ENCODE assay signal across 18 mouse cellular contexts in genomic region chr8:90816061-90816882, GRCm38 (mm10). TPM values are rescaled to one million over a fixed set of nuclear protein-coding genes. Genes with fewer than 3 reads are reported as not detected.
DNase-seq lines count a peak whose midpoint lies in the region; ATAC-seq and TF ChIP-seq lines count a peak whose summit lies in the region.
"Had no signal": no experiment of that assay in that cellular context is flagged by ENCODE, and none has a peak within 500 bp of the region (broad histone marks: within the 10 kb centered on the region; RNA-seq: fewer than 3 reads in every experiment).

No protein-coding gene starts in this region.

- ATAC-seq in forebrain, postnatal 0 days, result peak; percentile 47
- ATAC-seq in neural tube, embryonic 14.5 days (ENCODE audit: low read depth), result 0 out of 2 replicates have a peak, but pooled peaks have one; percentile 38
- no peak for ATAC-seq in liver, embryonic 11.5 days (replicated peaks; ENCODE audit: low FRiP score)
- ATAC-seq: liver, postnatal 0 days had no signal

- no peak for DNase-seq in layer of hippocampus, adult 2 months (ENCODE audit: low spot score in 2 of 2)
- no peak for DNase-seq in layer of hippocampus, adult 11-12 months (ENCODE audit: low spot score)
- peak; percentile 51 for DNase-seq in forebrain, postnatal 0 days
- DNase-seq in frontal cortex, postnatal 25 days (ENCODE audit: low spot score in 2 of 2), result no peak
- DNase-seq in liver, embryonic 11.5 days (ENCODE audit: low spot score), result no peak
- DNase-seq: cerebellum, postnatal 36 days; gastrocnemius, adult 2 months; heart, postnatal 4 days; kidney, adult 11 months; liver, postnatal 0 days; thymus, postnatal 14 days had no signal

- H3K4me2 ChIP-seq in forebrain, postnatal 0 days (ENCODE audit: low read depth), result 0 out of 2 replicates have a peak overlapping the region, but pooled peaks have one; percentile 1
- H3K4me2 ChIP-seq in neural tube, embryonic 14.5 days (ENCODE audit: low read depth, low read length), result 0 out of 2 replicates have a peak overlapping the region, but pooled peaks have one; percentile 6
- H3K4me2 ChIP-seq in liver, embryonic 11.5 days, result no peak overlapping the region
- H3K4me2 ChIP-seq: stomach, embryonic 15.5 days had no signal

- no peaks in the 10 kb centered on the region for H3K9me3 ChIP-seq in forebrain, postnatal 0 days (ENCODE audit: low read length)
- no peaks in the 10 kb centered on the region for H3K9me3 ChIP-seq in neural tube, embryonic 14.5 days (ENCODE audit: control insufficient read depth, low read length)
- H3K9me3 ChIP-seq in liver, embryonic 11.5 days (ENCODE audit: control insufficient read depth, low read length), result no peaks in the 10 kb centered on the region
- H3K9me3 ChIP-seq: embryonic facial prominence, embryonic 10.5 days; stomach, embryonic 15.5 days had no signal

- no peak for TF ChIP-seq CTCF in layer of hippocampus, adult 2 months (conservative IDR thresholded peaks at IDR 0.05)
- no peak for TF ChIP-seq CTCF in forebrain, postnatal 0 days (IDR thresholded peaks at IDR 0.05; ENCODE audit: low read depth)

- H3K36me3 ChIP-seq in forebrain, postnatal 0 days (ENCODE audit: insufficient read depth), result no peaks in the 10 kb centered on the region
- H3K36me3 ChIP-seq in neural tube, embryonic 14.5 days (ENCODE audit: control insufficient read depth, insufficient read depth, low read length), result no peaks in the 10 kb centered on the region
- H3K36me3 ChIP-seq in liver, embryonic 11.5 days (ENCODE audit: control insufficient read depth, insufficient read depth, low read length), result no peaks in the 10 kb centered on the region
- H3K36me3 ChIP-seq: embryonic facial prominence, embryonic 10.5 days; stomach, embryonic 15.5 days had no signal

- H3K4me3 ChIP-seq in layer of hippocampus, adult 2 months, result peak overlapping the region; percentile 17
- peak overlapping the region; percentile 39 for H3K4me3 ChIP-seq in brown adipose tissue, adult 24 weeks (ENCODE audit: insufficient read depth, low read depth, low read length)
- no peak overlapping the region for H3K4me3 ChIP-seq in forebrain, postnatal 0 days (ENCODE audit: low read depth, low read length)
- no peak overlapping the region for H3K4me3 ChIP-seq in neural tube, embryonic 14.5 days (ENCODE audit: low read depth, low read length)
- no peak overlapping the region for H3K4me3 ChIP-seq in liver, embryonic 11.5 days (ENCODE audit: low read depth, low read length)
- H3K4me3 ChIP-seq: embryonic facial prominence, embryonic 10.5 days; gastrocnemius, adult 2 months; stomach, embryonic 15.5 days had no signal

- H3K27ac ChIP-seq in layer of hippocampus, adult 2 months, result peak overlapping the region; percentile 46; the same call in 1 of the 2 replicates
- peak overlapping the region; percentile 42; the same call in 1 of the 2 replicates for H3K27ac ChIP-seq in brown adipose tissue, adult 24 weeks (replicated peaks; ENCODE audit: low read depth, low read length)
- no peak overlapping the region for H3K27ac ChIP-seq in forebrain, postnatal 0 days (ENCODE audit: low read depth, low read length)
- peak overlapping the region; percentile 57 for H3K27ac ChIP-seq in neural tube, embryonic 14.5 days (ENCODE audit: low read depth, low read length)
- no peak overlapping the region for H3K27ac ChIP-seq in liver, embryonic 11.5 days (ENCODE audit: low read depth, low read length)
- H3K27ac ChIP-seq: embryonic facial prominence, embryonic 10.5 days; gastrocnemius, adult 2 months; stomach, embryonic 15.5 days had no signal

- H3K4me1 ChIP-seq in brown adipose tissue, adult 24 weeks (ENCODE audit: control insufficient read depth, insufficient read depth, insufficient read length, low read length), result no peaks in the 10 kb centered on the region
- no peaks in the 10 kb centered on the region for H3K4me1 ChIP-seq in forebrain, postnatal 0 days (ENCODE audit: insufficient read depth)
- 0 out of 2 replicates have a peak, but pooled peaks cover 6% of the 10 kb centered on the region for H3K4me1 ChIP-seq in neural tube, embryonic 14.5 days (ENCODE audit: control insufficient read depth, insufficient read depth, low read length)
- no peaks in the 10 kb centered on the region for H3K4me1 ChIP-seq in liver, embryonic 11.5 days (replicated peaks; ENCODE audit: control insufficient read depth, insufficient read depth, low read length)
- H3K4me1 ChIP-seq: stomach, embryonic 15.5 days had no signal

- no peaks in the 10 kb centered on the region for H3K27me3 ChIP-seq in forebrain, postnatal 0 days (ENCODE audit: insufficient read depth, low read length)
- H3K27me3 ChIP-seq in neural tube, embryonic 14.5 days (ENCODE audit: control insufficient read depth, insufficient read depth, low read length), result no peaks in the 10 kb centered on the region
- no peaks in the 10 kb centered on the region for H3K27me3 ChIP-seq in liver, embryonic 11.5 days (replicated peaks; ENCODE audit: control insufficient read depth, insufficient read depth, low read length)
- H3K27me3 ChIP-seq: stomach, embryonic 15.5 days had no signal

- H3K9ac ChIP-seq in forebrain, postnatal 0 days, result no peak overlapping the region; the same call in 1 of the 2 replicates
- no peak overlapping the region for H3K9ac ChIP-seq in neural tube, embryonic 14.5 days (replicated peaks; ENCODE audit: low read depth, low read length)
- no peak overlapping the region for H3K9ac ChIP-seq in liver, embryonic 11.5 days (ENCODE audit: low read depth, low read length)
- H3K9ac ChIP-seq: liver, postnatal 0 days; stomach, embryonic 15.5 days had no signal

- WGBS in forebrain, postnatal 0 days, result 42% methylated on average over 23 of the region's 23 CpGs
- 53% methylated on average over 23 of the region's 23 CpGs for WGBS in neural tube, embryonic 14.5 days
- 82% methylated on average over 23 of the region's 23 CpGs for WGBS in liver, embryonic 11.5 days

RNA-seq across cellular contexts. Expression of gene Gm19935, which starts 0.9 kb away (rescaled TPM):
- total RNA-seq in layer of hippocampus, adult 2 months (2021), result 1 to 10 TPM; 1.7 to 2.4 TPM
- polyA plus RNA-seq in brown adipose tissue, adult 24 weeks (2012; ENCODE audit: insufficient read depth, insufficient read length, missing spikeins), result not detected in 2 replicates
- 2.5 and 5.0 TPM in 2 replicates for total RNA-seq in forebrain, postnatal 0 days (2014; rRNA removed)
- 2.9 and 4.6 TPM in 2 replicates for polyA plus RNA-seq in forebrain, postnatal 0 days (2015; fragmentation: Nextera tagmentation; extraction: Ambion mirVana)
- 2.2 and 3.3 TPM in 2 replicates for polyA plus RNA-seq in neural tube, embryonic 14.5 days (2014; fragmentation: Nextera tagmentation; extraction: Ambion mirVana)
- polyA plus RNA-seq in liver, embryonic 11.5 days (2014; fragmentation: Nextera tagmentation; extraction: Ambion mirVana), result not detected in 2 replicates
- total RNA-seq: adrenal gland, postnatal 4 days; gastrocnemius, adult 2 months; heart, postnatal 4 days had no signal
- polyA plus RNA-seq: embryonic facial prominence, embryonic 10.5 days; limb, embryonic 14.5 days; liver, postnatal 0 days; neural tube, embryonic 11.5 days; stomach, embryonic 15.5 days had no signal

RNA-seq across cellular contexts. Expression of gene Chd9, which starts 11.9 kb away (rescaled TPM):
- 100 to 1,000 TPM; 254 to 256 TPM for total RNA-seq in layer of hippocampus, adult 2 months (2021)
- polyA plus RNA-seq in brown adipose tissue, adult 24 weeks (2012; ENCODE audit: insufficient read depth, insufficient read length, missing spikeins), result 33.4 and 36.3 TPM in 2 replicates
- 49.5 and 74.5 TPM in 2 replicates for total RNA-seq in forebrain, postnatal 0 days (2014; rRNA removed)
- polyA plus RNA-seq in forebrain, postnatal 0 days (2015; fragmentation: Nextera tagmentation; extraction: Ambion mirVana), result 48.4 and 73.6 TPM in 2 replicates
- 97.4 and 112 TPM in 2 replicates for polyA plus RNA-seq in neural tube, embryonic 14.5 days (2014; fragmentation: Nextera tagmentation; extraction: Ambion mirVana)
- polyA plus RNA-seq in liver, embryonic 11.5 days (2014; fragmentation: Nextera tagmentation; extraction: Ambion mirVana), result 22.0 and 25.3 TPM in 2 replicates

Comparison
In these comparisons a context has a peak if more than half of its experiments do, and no peak if none do; other contexts are left out.
1. H3K27ac ChIP-seq: peak in layer of hippocampus, adult 2 months (single experiment), brown adipose tissue, adult 24 weeks (single experiment) and neural tube, embryonic 14.5 days (single experiment); none in forebrain, postnatal 0 days (single experiment) and liver, embryonic 11.5 days (single experiment).
2. H3K4me3 ChIP-seq: peak in layer of hippocampus, adult 2 months (single experiment) and brown adipose tissue, adult 24 weeks (single experiment); none in forebrain, postnatal 0 days (single experiment), neural tube, embryonic 14.5 days (single experiment) and liver, embryonic 11.5 days (single experiment).